31 mouse cellular contexts compared by ENCODE assay signal in the genomic region with DNA sequence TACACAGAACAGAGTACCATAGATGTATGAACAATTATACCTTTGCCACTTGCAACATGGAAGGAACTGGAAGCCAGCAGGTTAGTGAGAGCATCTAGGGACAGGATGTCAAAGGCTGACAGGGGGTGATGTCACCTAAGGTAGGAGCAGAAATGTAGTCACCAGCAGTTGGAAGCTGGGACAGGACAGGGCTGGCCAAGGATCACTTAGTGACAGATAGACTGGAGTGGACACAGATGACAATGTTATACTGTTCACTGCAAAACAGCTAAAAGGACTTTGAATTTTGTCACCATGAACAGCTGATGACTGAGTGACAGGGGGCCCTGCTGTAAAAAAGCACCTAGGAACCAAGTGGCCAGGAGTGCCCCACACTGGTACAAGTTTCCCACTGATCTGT. TPM values are rescaled to one million over a fixed set of nuclear protein-coding genes. Genes with fewer than 3 reads are reported as not detected.
A peak's percentile ranks its signal among the peaks of the same experiment; 100 is the strongest.
DNase-seq lines count a peak whose midpoint lies in the region; ATAC-seq and TF ChIP-seq lines count a peak whose summit lies in the region.
"Had no signal": no experiment of that assay in that cellular context is flagged by ENCODE, and none has a peak within 500 bp of the region (broad histone marks: within the 10 kb centered on the region; RNA-seq: fewer than 3 reads in every experiment).

No protein-coding gene starts in this region.

- H3K9me3 ChIP-seq in intestine, embryonic 16.5 days (ENCODE audit: control insufficient read depth, low read length): no peaks in the 10 kb centered on the region
- H3K9me3 ChIP-seq in intestine, embryonic 15.5 days: no peaks in the 10 kb centered on the region
- H3K9me3 ChIP-seq in liver, embryonic 11.5 days (ENCODE audit: control insufficient read depth, low read length): no peaks in the 10 kb centered on the region
- H3K9me3 ChIP-seq in intestine, postnatal 0 days (ENCODE audit: control insufficient read depth): no peaks in the 10 kb centered on the region
- H3K9me3 ChIP-seq: embryonic facial prominence, embryonic 12.5 days; embryonic facial prominence, embryonic 15.5 days; G1E; heart, embryonic 15.5 days had no signal

- no peaks in the 10 kb centered on the region for H3K4me1 ChIP-seq in intestine, embryonic 16.5 days (ENCODE audit: control insufficient read depth, insufficient read depth, low read length)
- H3K4me1 ChIP-seq in intestine, embryonic 15.5 days (replicated peaks): no peaks in the 10 kb centered on the region
- H3K4me1 ChIP-seq in liver, adult 2 months (ENCODE audit: control insufficient read depth, insufficient read depth, low read length): peaks cover 22% of the 10 kb centered on the region
- no peaks in the 10 kb centered on the region for H3K4me1 ChIP-seq in liver, embryonic 11.5 days (replicated peaks; ENCODE audit: control insufficient read depth, insufficient read depth, low read length)
- H3K4me1 ChIP-seq in intestine, postnatal 0 days (replicated peaks; ENCODE audit: control insufficient read depth, insufficient read depth, low read length): 0 out of 2 replicates have a peak, but pooled peaks cover 3% of the 10 kb centered on the region
- H3K4me1 ChIP-seq: embryonic facial prominence, embryonic 12.5 days; embryonic facial prominence, embryonic 15.5 days; heart, embryonic 12.5 days; heart, embryonic 15.5 days had no signal

- no peak overlapping the region for H3K27ac ChIP-seq in intestine, embryonic 16.5 days (ENCODE audit: low read length)
- no peak overlapping the region for H3K27ac ChIP-seq in intestine, embryonic 15.5 days
- H3K27ac ChIP-seq in liver, adult 2 months (replicated peaks; ENCODE audit: insufficient read depth, low read depth, low read length): peak overlapping the region; percentile 70
- H3K27ac ChIP-seq in liver, embryonic 11.5 days (ENCODE audit: low read depth, low read length): no peak overlapping the region
- H3K27ac ChIP-seq in intestine, postnatal 0 days (ENCODE audit: low read depth, low read length): peak overlapping the region; percentile 60
- H3K27ac ChIP-seq: embryonic facial prominence, embryonic 12.5 days; embryonic facial prominence, embryonic 15.5 days; gastrocnemius, adult 2 months; heart, embryonic 15.5 days; hindbrain, embryonic 14.5 days; hindbrain, postnatal 0 days had no signal

- peak; percentile 36; the same call in 1 of the 2 replicates for ATAC-seq in intestine, embryonic 16.5 days
- no peak for ATAC-seq in intestine, embryonic 15.5 days
- no peak for ATAC-seq in liver, embryonic 11.5 days (replicated peaks; ENCODE audit: low FRiP score)
- peak; percentile 91 for ATAC-seq in intestine, postnatal 0 days
- ATAC-seq: forebrain, embryonic 14.5 days; forebrain, postnatal 0 days; hindbrain, postnatal 0 days; Patski had no signal

- no peaks in the 10 kb centered on the region for H3K36me3 ChIP-seq in intestine, embryonic 16.5 days (ENCODE audit: control insufficient read depth, insufficient read depth, low read length)
- H3K36me3 ChIP-seq in intestine, embryonic 15.5 days: no peaks in the 10 kb centered on the region
- H3K36me3 ChIP-seq in liver, adult 2 months (ENCODE audit: control insufficient read depth, insufficient read depth, low read length): peaks cover 27% of the 10 kb centered on the region
- no peaks in the 10 kb centered on the region for H3K36me3 ChIP-seq in liver, embryonic 11.5 days (ENCODE audit: control insufficient read depth, insufficient read depth, low read length)
- no peaks in the 10 kb centered on the region for H3K36me3 ChIP-seq in intestine, postnatal 0 days (ENCODE audit: control insufficient read depth, insufficient read depth)
- H3K36me3 ChIP-seq: embryonic facial prominence, embryonic 12.5 days; embryonic facial prominence, embryonic 15.5 days; G1E; heart, embryonic 12.5 days; heart, embryonic 15.5 days had no signal

- peak; percentile 69 for DNase-seq in liver, adult 2 months (ENCODE audit: extremely low read depth, low read depth, low spot score)
- no peak for DNase-seq in liver, embryonic 11.5 days (ENCODE audit: low spot score)
- no peak for DNase-seq in thymus, postnatal 14 days
- DNase-seq: B cell, adult 2 months; cerebellum, adult 11 months; cerebellum, adult 2 months; cerebellum, adult 9-11 months; cerebellum, postnatal 25 days; forebrain, postnatal 0 days; gastrocnemius, adult 2 months; gastrocnemius, postnatal 14 days; heart, adult 18-20 months; heart, postnatal 10 days; heart, postnatal 36 days had no signal

- H3K4me2 ChIP-seq in intestine, embryonic 16.5 days (ENCODE audit: low read depth, low read length): no peak overlapping the region
- H3K4me2 ChIP-seq in intestine, embryonic 15.5 days (replicated peaks): no peak overlapping the region
- H3K4me2 ChIP-seq in liver, embryonic 11.5 days: no peak overlapping the region
- H3K4me2 ChIP-seq in intestine, postnatal 0 days (replicated peaks; ENCODE audit: low read depth): no peak overlapping the region
- H3K4me2 ChIP-seq: embryonic facial prominence, embryonic 12.5 days; embryonic facial prominence, embryonic 15.5 days; heart, embryonic 12.5 days; heart, embryonic 15.5 days; hindbrain, embryonic 14.5 days had no signal

- no peak for TF ChIP-seq POLR2A in liver, adult 2 months (IDR thresholded peaks at IDR 0.05; ENCODE audit: extremely low read depth, insufficient read depth, low read length)

- H3K9ac ChIP-seq in intestine, embryonic 16.5 days (ENCODE audit: low read depth, low read length): no peak overlapping the region
- no peak overlapping the region for H3K9ac ChIP-seq in intestine, embryonic 15.5 days
- peak overlapping the region; percentile 73 for H3K9ac ChIP-seq in liver, adult 2 months (ENCODE audit: low read depth, low read length)
- no peak overlapping the region for H3K9ac ChIP-seq in liver, embryonic 11.5 days (ENCODE audit: low read depth, low read length)
- H3K9ac ChIP-seq in intestine, postnatal 0 days (ENCODE audit: low read depth, low read length): no peak overlapping the region
- H3K9ac ChIP-seq: embryonic facial prominence, embryonic 12.5 days; embryonic facial prominence, embryonic 15.5 days; forebrain, postnatal 0 days; heart, embryonic 12.5 days; heart, embryonic 15.5 days; hindbrain, embryonic 14.5 days had no signal

- no peak for TF ChIP-seq CTCF in liver, adult 2 months (IDR thresholded peaks at IDR 0.05; ENCODE audit: low read depth, low read length)
- no peak for TF ChIP-seq CTCF in intestine, postnatal 0 days (IDR thresholded peaks at IDR 0.05; ENCODE audit: low read depth)

- H3K4me3 ChIP-seq in intestine, embryonic 16.5 days (ENCODE audit: low read length): no peak overlapping the region
- H3K4me3 ChIP-seq in intestine, embryonic 15.5 days (replicated peaks): no peak overlapping the region
- H3K4me3 ChIP-seq in liver, adult 2 months (ENCODE audit: insufficient read depth, low read depth, low read length): peak overlapping the region; percentile 53
- no peak overlapping the region for H3K4me3 ChIP-seq in liver, embryonic 11.5 days (ENCODE audit: low read depth, low read length)
- no peak overlapping the region for H3K4me3 ChIP-seq in intestine, postnatal 0 days (ENCODE audit: low read depth, low read length)
- H3K4me3 ChIP-seq: embryonic facial prominence, embryonic 12.5 days; embryonic facial prominence, embryonic 15.5 days; gastrocnemius, adult 2 months; heart, embryonic 12.5 days; heart, embryonic 15.5 days had no signal

- H3K79me2 ChIP-seq in liver, adult 2 months (ENCODE audit: control insufficient read depth, insufficient read depth, low read length): peaks cover 10% of the 10 kb centered on the region; the same call in 1 of the 2 replicates

- no peaks in the 10 kb centered on the region for H3K27me3 ChIP-seq in intestine, embryonic 16.5 days (replicated peaks; ENCODE audit: control insufficient read depth, insufficient read depth, low read length)
- no peaks in the 10 kb centered on the region for H3K27me3 ChIP-seq in intestine, embryonic 15.5 days (replicated peaks)
- no peaks in the 10 kb centered on the region for H3K27me3 ChIP-seq in liver, adult 2 months (ENCODE audit: control insufficient read depth, insufficient read depth, low read length)
- no peaks in the 10 kb centered on the region for H3K27me3 ChIP-seq in liver, embryonic 11.5 days (replicated peaks; ENCODE audit: control insufficient read depth, insufficient read depth, low read length)
- H3K27me3 ChIP-seq in intestine, postnatal 0 days (replicated peaks; ENCODE audit: control insufficient read depth, insufficient read depth, low read length): no peaks in the 10 kb centered on the region
- H3K27me3 ChIP-seq: CH12.LX; embryonic facial prominence, embryonic 12.5 days; embryonic facial prominence, embryonic 15.5 days; heart, embryonic 12.5 days; heart, embryonic 15.5 days; Patski had no signal

RNA-seq across cellular contexts. Expression of gene Kng2, which starts 2.7 kb away (rescaled TPM):
- polyA plus RNA-seq in intestine, embryonic 16.5 days (2015; fragmentation: Nextera tagmentation; extraction: Ambion mirVana): 0.66 and 0.76 TPM in 2 replicates
- 0.69 and 1.1 TPM in 2 replicates for polyA plus RNA-seq in intestine, embryonic 15.5 days (2015; fragmentation: Nextera tagmentation; extraction: Ambion mirVana)
- total RNA-seq in liver, adult 2 months (2014; rRNA removed): 449 and 472 TPM in 2 replicates
- polyA plus RNA-seq in liver, adult 2 months (2012; rRNA removed): 97.8 and 123 TPM in 2 replicates
- 0.27 and 0.34 TPM in 2 replicates for polyA plus RNA-seq in liver, embryonic 11.5 days (2014; fragmentation: Nextera tagmentation; extraction: Ambion mirVana)
- 1.1 and 1.4 TPM in 2 replicates for polyA plus RNA-seq in intestine, postnatal 0 days (2015; fragmentation: Nextera tagmentation; extraction: Ambion mirVana)
- total RNA-seq: CH12.LX; common myeloid progenitor, adult 5-6 weeks; forebrain, postnatal 0 days; G1E; gastrocnemius, postnatal 14 days; heart, postnatal 36 days; hindbrain, postnatal 0 days had no signal
- polyA plus RNA-seq: cerebellum, adult 2 months; embryonic facial prominence, embryonic 12.5 days; forebrain, embryonic 11.5 days; forebrain, postnatal 0 days; frontal cortex, adult 2 months; G1E; hindbrain, embryonic 11.5 days had no signal

RNA-seq across cellular contexts. Expression of gene Kng1, which starts 31.1 kb away (rescaled TPM):
- 5.4 and 15.1 TPM in 2 replicates for polyA plus RNA-seq in intestine, embryonic 16.5 days (2015; fragmentation: Nextera tagmentation; extraction: Ambion mirVana)
- 6.6 and 10.9 TPM in 2 replicates for polyA plus RNA-seq in intestine, embryonic 15.5 days (2015; fragmentation: Nextera tagmentation; extraction: Ambion mirVana)
- 1,906 and 2,075 TPM in 2 replicates for total RNA-seq in liver, adult 2 months (2014; rRNA removed)
- polyA plus RNA-seq in liver, adult 2 months (2012; rRNA removed): 642 and 701 TPM in 2 replicates
- polyA plus RNA-seq in liver, embryonic 11.5 days (2014; fragmentation: Nextera tagmentation; extraction: Ambion mirVana): 87.0 and 97.8 TPM in 2 replicates
- 1.7 and 2.4 TPM in 2 replicates for polyA plus RNA-seq in intestine, postnatal 0 days (2015; fragmentation: Nextera tagmentation; extraction: Ambion mirVana)
- total RNA-seq: CH12.LX; common myeloid progenitor, adult 5-6 weeks; forebrain, postnatal 0 days; G1E; gastrocnemius, adult 2 months; gastrocnemius, postnatal 14 days; heart, adult 18-20 months; heart, postnatal 10 days; heart, postnatal 36 days; hindbrain, postnatal 0 days had no signal
- polyA plus RNA-seq: cerebellum, adult 2 months; embryonic facial prominence, embryonic 12.5 days; forebrain, embryonic 11.5 days; forebrain, embryonic 14.5 days; forebrain, postnatal 0 days; frontal cortex, adult 2 months; G1E; hindbrain, embryonic 11.5 days; hindbrain, embryonic 14.5 days had no signal

Comparison
In these comparisons a context has a peak if more than half of its experiments do, and no peak if none do; other contexts are left out.
1. ATAC-seq: peak in intestine, embryonic 16.5 days (single experiment) and intestine, postnatal 0 days (single experiment); none in intestine, embryonic 15.5 days (single experiment) and liver, embryonic 11.5 days (single experiment).
2. H3K27ac ChIP-seq: peak in liver, adult 2 months (single experiment) and intestine, postnatal 0 days (single experiment); none in intestine, embryonic 16.5 days (single experiment), intestine, embryonic 15.5 days (single experiment) and liver, embryonic 11.5 days (single experiment).
3. RNA of gene Kng2, which starts 2.7 kb away (polyA plus RNA-seq): 97.8 to 123 TPM in liver, adult 2 months; 1.1 to 1.4 TPM in intestine, postnatal 0 days, 0.66 to 0.76 TPM in intestine, embryonic 16.5 days, 0.69 to 1.1 TPM in intestine, embryonic 15.5 days and 0.27 to 0.34 TPM in liver, embryonic 11.5 days; every median in the first group is over 10 times any median in the second.